Mouse (Mus musculus): ENCODE measurements around the gene Hist2h2ac.
"Not testable (repeated sequence)": the region's sequence is repeated elsewhere in the genome, so short reads cannot be mapped to it uniquely, and the experiment has no call there.

Gene Hist2h2ac

DNA sequence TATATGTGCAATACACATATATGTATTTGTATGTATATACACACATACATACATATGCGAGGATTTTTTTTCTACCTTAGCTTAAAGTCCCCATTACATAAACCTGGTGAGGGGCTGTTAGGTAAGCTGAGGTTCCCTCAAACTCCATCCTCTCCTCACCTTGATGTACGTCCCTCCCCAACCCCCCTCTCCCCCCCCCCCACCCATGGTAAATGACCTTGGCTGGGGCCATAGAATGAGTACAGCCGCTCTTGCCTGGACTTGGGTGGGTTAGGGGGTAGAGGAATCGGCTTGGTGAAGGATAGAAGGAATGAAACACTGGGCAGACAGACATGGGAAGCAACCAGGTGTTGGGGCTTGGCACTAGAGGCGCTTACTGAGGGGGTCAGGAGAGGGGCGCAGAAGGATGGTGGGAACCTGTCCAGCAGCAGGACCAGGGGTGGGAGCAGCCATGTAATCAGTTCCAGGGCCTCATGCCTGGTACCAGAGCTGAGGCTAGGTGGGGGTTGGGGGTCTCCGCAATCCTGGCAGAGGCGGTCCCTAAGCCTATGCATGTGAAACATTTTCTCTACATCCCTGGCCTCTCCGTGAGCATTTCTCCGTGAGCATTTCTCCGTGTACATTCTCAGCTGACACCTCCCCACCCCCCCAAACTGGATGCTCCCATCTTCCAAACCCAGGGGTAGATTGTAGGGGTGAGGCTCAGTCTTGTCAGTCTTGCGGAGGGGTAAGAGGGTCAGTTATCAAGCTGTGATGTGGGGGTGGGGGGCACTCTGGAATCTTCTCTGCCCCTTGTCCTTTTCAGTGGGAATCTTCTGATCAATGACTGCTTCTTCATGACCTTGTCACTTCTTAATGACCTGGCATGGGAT is 38.9 kb downstream of the Hist2h2ac start:
- peak in 1 of 2 experiments; percentile 47 for DNase-seq (ENCODE audit: low spot score in 2 of 2)

DNA sequence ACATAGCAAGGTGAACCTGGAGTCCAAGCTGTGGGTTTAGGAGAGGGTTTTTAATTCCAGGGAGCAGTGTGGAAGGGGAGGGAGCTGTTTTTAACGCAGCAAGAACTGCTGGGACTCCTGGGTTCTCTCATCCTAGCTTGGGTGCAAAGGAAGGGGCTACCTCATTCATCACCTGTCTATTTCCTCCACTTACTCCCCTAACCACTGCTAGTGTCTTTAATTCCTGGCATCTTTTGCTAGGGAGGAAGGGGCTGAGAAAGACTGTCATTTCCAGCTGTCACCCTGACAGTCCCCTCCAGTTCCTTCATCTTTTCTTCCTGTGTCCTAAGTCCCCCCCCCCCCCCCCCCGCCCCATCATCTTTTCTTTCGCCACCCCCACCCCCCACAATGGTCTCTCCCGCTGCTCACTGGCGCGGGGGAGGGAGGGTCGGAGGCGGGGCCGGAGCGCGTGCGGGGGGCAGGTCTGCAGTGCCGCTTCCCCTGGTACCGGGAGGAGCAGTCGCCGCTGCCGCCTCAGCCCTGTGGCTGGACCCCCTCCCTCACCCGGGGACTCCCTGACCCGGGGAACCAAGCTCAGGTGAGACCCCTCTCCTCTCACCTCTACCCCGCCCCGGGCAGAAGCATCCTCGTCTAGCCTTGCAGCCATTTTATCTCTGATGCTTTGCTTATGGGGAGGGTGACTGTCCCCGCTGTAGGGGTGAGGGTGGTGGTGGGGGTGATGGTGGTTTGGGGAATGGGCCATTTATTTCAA is 39.8 kb downstream of the Hist2h2ac start, which contains the start of gene Sv2a:
Gene Sv2a (plus strand): TSS at position 425 of the 751 bp plus-strand sequence.
- peak in 1 of 2 experiments; percentile 72 for DNase-seq (ENCODE audit: low spot score in 2 of 2)

DNA sequence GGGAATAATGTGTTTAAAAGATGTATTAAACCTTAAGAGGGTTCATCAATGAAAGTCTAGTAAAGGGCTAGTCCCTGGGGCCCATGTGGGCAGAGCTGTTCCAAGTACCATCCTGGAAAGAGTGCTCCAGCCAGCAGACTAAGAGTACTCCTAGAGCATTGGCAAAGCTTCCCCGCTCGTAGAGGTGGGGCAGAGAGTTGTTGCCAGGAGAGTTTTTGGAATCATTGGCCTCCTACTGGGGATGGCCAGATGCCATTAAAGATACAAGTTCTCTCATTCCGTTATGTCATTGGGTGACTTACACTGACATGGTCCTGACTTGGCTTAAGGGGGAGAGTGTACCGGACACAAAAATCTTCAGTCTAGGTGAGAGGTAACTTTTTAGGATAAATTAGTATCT is 41.1 kb downstream of the Hist2h2ac start:
- DNase-seq (ENCODE audit: low spot score in 2 of 2), result no peak

DNA sequence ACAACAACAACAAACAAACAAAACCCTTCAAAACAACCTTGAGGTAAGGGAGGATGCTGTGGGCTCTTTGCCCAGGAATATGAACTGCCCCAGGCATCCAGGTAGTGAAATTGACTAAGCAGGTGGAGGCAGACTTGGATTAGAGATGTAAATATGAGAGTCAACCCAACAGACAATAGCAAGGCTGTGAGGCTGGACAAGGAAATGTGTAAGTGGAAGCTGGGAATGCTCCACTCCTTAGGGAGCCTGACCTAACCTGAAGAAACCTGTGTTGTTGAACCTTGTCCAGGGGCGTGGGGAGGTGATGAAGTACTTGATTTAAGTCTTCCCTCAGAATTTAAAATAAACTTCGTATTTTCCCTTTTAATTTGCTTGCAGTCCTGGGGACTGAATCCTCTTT is 41.8 kb downstream of the Hist2h2ac start:
- no peak for DNase-seq (ENCODE audit: low spot score in 2 of 2)

DNA sequence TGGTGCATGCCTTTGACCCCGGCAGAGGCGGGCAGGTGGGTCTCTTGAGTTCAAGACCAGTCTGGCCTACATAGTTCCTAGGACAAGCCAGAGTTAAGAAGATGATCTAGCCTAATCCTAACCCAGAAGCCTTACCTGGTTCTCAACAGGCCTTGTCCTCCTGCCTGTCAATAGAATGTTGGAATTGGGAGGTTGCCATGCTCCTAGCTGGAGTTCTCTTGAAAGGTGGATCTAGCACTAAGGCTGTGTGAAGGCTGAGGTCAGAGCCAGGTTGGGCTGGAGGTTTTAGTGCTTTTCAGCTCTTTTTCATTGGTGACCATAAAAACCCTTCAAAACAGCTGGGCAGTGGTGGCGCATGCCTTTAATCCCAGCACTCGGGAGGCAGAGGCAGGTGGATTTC is 42.3 kb downstream of the Hist2h2ac start:
- no peak for DNase-seq (ENCODE audit: low spot score in 2 of 2)

DNA sequence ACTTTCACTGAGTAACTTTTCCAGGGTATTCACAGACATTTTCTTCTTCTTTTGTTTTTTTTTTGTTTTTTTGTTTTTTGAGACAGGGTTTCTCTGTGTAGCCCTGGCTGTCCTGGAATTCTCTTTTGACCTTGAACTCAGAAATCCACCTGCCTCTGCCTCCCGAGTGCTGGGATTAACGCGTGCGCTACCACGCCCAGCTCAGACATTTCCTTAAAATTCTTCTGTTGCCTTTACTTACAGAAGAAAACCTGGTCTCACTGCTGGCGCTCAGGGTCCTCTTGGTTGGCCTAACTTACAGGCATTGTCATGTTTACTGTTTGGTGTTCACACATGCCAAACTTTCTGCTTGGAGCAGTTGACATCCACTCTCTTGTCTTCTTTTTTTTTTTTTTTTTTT is 45.4 kb downstream of the Hist2h2ac start:
- DNase-seq (ENCODE audit: low spot score in 2 of 2), result no peak

DNA sequence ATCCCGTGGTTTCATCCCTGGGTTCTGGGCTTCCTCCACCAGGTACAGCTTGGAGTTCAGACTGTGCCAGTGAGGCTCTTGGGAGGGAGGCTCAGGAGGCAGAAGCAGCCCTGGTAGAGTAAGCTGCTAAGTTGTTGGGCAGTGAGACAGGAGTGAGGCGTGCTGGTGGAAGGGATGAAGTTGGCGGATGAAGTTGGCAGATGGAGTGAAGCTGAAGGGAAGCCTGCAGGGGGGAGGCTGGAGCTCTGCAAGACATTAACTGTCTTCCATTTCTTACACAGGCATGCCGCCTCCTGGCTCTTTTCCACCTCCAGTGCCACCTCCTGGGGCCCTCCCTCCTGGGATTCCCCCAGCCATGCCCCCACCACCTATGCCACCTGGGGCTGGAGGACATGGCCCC is 46.6 kb downstream of the Hist2h2ac start:
- not testable (repeated sequence) for DNase-seq (ENCODE audit: low spot score in 2 of 2)

DNA sequence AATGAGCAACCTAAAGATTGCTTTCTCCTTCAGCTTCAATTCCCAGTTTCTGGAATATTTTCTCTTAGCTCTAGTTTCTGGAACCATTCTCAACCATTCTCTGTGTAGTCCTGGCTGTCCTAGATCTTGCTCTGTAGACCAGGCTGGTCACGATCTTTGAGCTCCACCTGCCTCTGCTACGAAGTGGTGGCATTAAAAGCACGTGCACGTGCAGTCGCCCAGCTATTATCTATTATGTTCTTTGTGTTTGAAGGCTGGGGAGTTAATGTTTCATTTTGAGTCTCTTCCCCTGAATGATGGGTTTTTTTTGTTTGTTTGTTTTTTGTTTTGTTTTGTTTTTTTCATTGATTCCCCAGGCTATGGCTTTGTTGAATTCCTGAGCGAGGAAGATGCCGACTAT is 47.5 kb downstream of the Hist2h2ac start:
- DNase-seq (ENCODE audit: low spot score in 2 of 2), result no peak

DNA sequence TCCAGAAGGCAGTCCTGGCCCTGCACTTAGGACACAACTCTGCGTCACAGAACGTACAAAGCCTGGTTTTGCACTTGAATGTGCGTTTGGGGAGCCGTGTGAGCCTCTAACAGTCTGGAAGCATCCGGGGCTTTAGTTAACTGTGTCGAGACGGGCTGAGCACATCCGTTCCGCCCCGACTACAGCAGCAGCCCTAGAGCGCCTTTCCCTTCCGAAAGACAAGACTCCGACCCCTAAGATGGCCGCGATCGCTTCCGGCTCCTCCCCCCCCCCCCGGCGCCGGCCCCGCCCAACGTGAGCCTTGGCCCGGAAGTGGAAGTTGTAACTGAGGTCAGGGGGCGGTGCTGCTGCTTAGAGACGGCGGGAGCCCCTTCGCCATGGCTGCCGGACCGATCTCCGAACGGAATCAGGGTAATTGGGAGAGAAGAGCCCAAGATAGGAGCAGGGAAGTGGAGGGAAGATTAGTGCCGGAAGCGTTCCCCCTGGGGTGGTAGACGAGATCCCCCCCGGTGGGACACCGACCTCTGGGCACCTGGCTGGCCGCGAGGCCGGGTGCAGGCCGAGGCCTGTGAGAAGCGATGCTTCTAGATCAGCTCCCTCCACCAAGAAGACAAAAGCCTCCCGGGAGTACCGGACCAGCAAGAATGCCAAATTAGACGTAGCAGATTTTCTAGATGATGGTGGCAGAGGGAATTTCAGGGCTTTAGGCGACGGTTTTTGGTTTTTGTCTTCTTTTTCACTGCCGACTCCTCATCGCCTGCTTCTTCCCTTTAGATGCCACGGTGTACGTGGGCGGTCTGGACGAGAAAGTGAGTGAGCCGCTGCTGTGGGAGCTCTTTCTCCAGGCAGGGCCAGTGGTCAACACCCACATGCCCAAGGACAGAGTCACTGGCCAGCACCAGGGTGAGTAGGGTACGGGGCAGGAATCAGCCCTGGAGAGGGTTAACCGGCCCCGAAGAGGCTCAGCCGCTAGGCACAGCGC is 48.2 kb downstream of the Hist2h2ac start, which contains the start of gene Sf3b4:
Gene Sf3b4 (plus strand): TSS at position 136 of the 982 bp plus-strand sequence.
- DNase-seq (ENCODE audit: low spot score in 2 of 2), result peak; percentile 70 to 85

DNA sequence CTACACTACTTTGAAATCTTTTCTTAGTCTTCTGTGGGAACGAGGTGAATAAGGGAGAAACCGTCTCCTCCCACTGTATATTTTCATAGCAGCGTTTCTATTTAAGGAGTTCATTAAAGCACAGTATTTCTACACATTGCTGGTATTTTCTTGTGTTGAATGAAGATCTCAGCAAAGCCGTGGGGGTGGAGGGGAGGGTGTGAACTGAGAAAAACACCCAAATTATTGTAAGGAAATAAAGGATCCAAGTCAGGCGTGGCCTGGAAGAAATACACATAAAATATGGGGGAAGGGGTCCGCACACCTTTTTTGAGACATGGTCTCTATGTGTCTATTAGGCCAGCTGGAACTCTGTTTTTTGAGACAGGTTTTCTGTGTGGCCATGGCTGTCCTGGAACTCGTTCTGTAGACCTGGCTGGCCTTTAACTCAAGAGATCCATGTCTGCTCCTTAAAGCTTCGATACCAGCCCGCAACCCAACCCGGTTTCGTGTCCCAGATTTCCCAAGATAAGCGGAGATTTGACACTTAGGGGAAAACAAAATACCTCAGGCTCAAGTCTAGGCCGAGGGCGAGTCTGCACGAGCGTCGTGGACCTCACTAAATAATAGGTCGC is 49.0 kb downstream of the Hist2h2ac start:
- peak in 1 of 2 experiments; percentile 46 for DNase-seq (ENCODE audit: low spot score in 2 of 2)

DNA sequence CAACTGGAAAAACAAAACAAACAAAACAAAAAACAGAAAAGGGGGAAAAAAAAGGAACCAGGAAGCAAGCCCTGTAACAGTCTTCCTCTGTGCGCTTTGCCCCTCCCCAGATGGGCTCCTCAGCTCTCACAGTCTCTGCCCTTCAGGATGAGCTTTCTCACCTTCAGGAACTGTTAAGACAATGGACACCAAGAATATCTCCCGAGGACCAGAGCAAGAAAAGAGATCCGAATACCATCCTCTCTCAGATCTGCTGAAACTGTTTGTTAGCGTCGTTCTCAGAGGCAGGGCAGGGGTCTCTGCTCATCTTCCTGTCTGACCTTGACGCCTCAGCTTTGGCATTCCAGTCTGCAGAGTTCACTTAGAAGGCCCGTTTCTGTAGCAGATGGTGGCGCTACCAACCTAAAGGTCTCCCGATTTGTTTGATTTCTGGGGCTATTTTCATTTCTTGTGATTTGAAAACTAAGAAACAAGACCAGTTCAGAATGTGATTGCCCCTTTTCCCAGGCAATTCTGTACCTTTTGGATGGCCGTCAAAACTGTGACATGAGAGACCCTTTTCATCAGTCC is 49.6 kb downstream of the Hist2h2ac start:
- no peak for DNase-seq (ENCODE audit: low spot score in 2 of 2)
